Mouse (Mus musculus): ENCODE data around the gene Tbc1d10c.

DNA sequence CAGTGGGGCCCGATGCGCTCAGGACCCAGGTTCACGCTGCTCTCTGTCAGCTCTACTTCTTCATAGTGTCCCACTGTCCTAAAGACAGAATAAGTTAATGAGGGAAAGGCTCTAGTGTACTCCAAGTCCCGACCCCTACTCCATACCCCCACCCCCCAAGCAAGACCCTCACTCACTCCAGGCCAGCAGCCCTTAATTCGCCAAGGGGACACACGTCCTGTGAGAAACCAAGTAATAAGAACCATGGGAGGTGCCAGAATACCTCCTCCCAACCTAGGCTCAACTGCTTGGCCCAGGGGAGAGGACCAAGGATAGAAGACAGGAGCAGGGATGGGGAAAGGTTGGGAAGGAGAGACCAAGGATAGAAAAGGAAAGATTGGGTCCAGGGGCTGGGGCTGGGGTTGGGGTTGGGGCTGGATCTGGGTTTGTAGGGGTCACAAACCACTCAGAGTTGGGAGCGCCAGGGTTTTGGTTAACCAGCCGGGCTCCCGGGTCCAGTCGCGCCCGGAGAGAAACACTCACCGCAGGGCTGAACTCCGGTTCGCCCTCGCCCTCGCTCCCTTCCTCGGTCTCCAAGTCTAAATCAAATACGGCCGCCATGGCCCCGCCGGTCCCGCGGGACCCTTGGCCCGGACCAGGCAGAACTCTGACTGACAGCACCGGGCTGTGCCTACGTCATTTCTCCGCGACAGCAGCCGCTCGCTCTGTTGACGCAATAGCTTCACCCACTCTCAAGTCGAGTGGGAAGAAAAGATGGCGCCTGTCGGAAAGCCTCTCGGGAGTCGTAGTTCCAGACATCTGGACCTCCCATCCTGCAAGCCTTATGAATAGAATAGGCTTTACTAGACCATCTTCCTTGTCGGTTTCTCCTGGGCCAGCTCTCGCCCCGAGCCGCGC lies 28.2 kb downstream of the Tbc1d10c start, which contains the start of gene Rps6kb2:
- TF ChIP-seq POLR2A (IDR thresholded peaks at IDR 0.05; ENCODE audit: borderline replicate concordance, extremely low read depth, low read depth, low read length) = peak; percentile 60; the same call in 1 of the 2 replicates
- TF ChIP-seq CTCF (IDR thresholded peaks at IDR 0.05; ENCODE audit: insufficient read depth, low read length) = no peak

All from lung, adult 2 months (tissue).